Mouse (Mus musculus) embryonic facial prominence, embryonic 11.5 days (tissue): ENCODE measurements at regions not wholly inside any gene's neighbourhood (a gene's known extent, or its start where the extent isn't known, plus 50 kb on each side); places are given as distances from the start of the nearest gene placed in this dataset.
"Not testable (repeated sequence)": the region's sequence is repeated elsewhere in the genome, so short reads cannot be mapped to it uniquely, and the experiment has no call there.

Experiments
- ATAC-seq: fragments of 200-750 bp; cut with Nextera tagmentation; replicated peaks from 2 replicates; pipeline ENCODE4 v1.8.0; 2017; ENCODE audit warnings: low read depth; ENCODE audit not compliant: insufficient number of reproducible peaks, low FRiP score, low TSS enrichment
- DNase-seq: peaks from one replicate; pipeline ENCODE4 v3.0.0-alpha.2; 2015; ENCODE audit warnings: low spot score
- H3K27ac ChIP-seq: fragments of 300-500 bp; sonication (generic); replicated peaks from 2 replicates; pipeline ENCODE4 v1.5.1; 2014; ENCODE audit warnings: mild to moderate bottlenecking, low read depth, low read length, control low read depth
- H3K27me3 ChIP-seq: fragments of 300-500 bp; sonication (generic); 2 replicates; pipeline ENCODE4 v1.6.1; 2014; ENCODE audit warnings: mild to moderate bottlenecking, low read length, moderate library complexity, mixed read lengths; ENCODE audit not compliant: control insufficient read depth, insufficient read depth
- H3K36me3 ChIP-seq: fragments of 300-500 bp; sonication (generic); replicated peaks from 2 replicates; pipeline ENCODE4 v1.6.1; 2014; ENCODE audit warnings: low read depth, mild to moderate bottlenecking, low read length, moderate library complexity, mixed read lengths; ENCODE audit not compliant: control insufficient read depth, insufficient read depth
- H3K4me1 ChIP-seq: fragments of 300-500 bp; sonication (generic); 2 replicates; pipeline ENCODE4 v1.6.1; 2014; ENCODE audit warnings: low read length, mixed read lengths; ENCODE audit not compliant: control insufficient read depth, insufficient read depth
- H3K4me2 ChIP-seq: fragments of 300-500 bp; sonication (generic); 2 replicates; pipeline ENCODE4 v1.6.1; 2014; ENCODE audit warnings: low read depth, mild to moderate bottlenecking, control low read depth, low read length, moderate library complexity
- H3K4me3 ChIP-seq: fragments of 300-500 bp; sonication (generic); 2 replicates; pipeline ENCODE4 v1.5.1; 2014; ENCODE audit warnings: low read depth, low read length, control low read depth
- H3K9ac ChIP-seq: fragments of 300-500 bp; sonication (generic); replicated peaks from 2 replicates; pipeline ENCODE4 v1.6.1; 2014; ENCODE audit warnings: mild to moderate bottlenecking, control low read depth, low read length
- H3K9me3 ChIP-seq: fragments of 300-500 bp; sonication (generic); replicated peaks from 2 replicates; pipeline ENCODE4 v1.6.1; 2016; ENCODE audit warnings: mild to moderate bottlenecking, low read length, inconsistent platforms, mixed read lengths; ENCODE audit not compliant: control insufficient read depth
- WGBS: fragments of 180-500 bp; shearing (Covaris S2); extraction: QIAGEN DNeasy Blood & Tissue Kit; methylation state at CpG from one replicate; pipeline ENCODE4 v1.1.7; 2014; 5-methylcytosine and 5-hydroxymethylcytosine counted together

- WGBS, result 77% methylated on average over 4 of the region's 4 CpGs
- not testable (repeated sequence) for H3K4me3 ChIP-seq, H3K9ac ChIP-seq, H3K27ac ChIP-seq, H3K4me2 ChIP-seq, ATAC-seq, H3K4me1 ChIP-seq, DNase-seq, H3K27me3 ChIP-seq, H3K9me3 ChIP-seq, H3K36me3 ChIP-seq
Measured at GRCm38 (mm10) chr17:3053859-3054258, 60.9 kb upstream of the Scaf8 start.

GRCm38 (mm10) chr17:3054848-3055247, 59.9 kb upstream of the Scaf8 start:
- H3K9ac ChIP-seq, DNase-seq, ATAC-seq, H3K27me3 ChIP-seq, H3K27ac ChIP-seq, H3K4me2 ChIP-seq, H3K4me3 ChIP-seq, H3K36me3 ChIP-seq, H3K4me1 ChIP-seq, H3K9me3 ChIP-seq: not testable (repeated sequence)
- WGBS, result 39% methylated on average over 8 of the region's 8 CpGs

DNA sequence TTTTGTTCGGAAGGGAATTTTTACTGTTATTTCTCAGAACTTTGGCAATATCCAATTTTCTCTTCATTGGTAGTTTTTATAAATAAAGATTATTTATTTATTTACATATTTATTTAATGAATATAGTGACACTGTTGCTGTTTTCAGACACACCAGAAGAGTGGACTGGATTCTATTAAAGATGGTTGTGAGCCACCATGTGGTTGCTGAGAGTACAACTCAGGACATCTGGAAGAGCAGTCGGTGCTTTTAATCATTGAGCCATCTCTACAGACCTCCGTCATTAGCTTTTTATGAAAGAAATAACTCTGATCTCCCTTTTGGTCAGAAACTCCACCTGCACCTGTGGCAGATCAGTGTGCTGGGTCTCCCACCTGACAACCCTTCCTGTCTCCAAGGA, 59.4 kb upstream of the Scaf8 start:
- H3K4me1 ChIP-seq, H3K36me3 ChIP-seq, DNase-seq, H3K9ac ChIP-seq, H3K27me3 ChIP-seq, H3K4me3 ChIP-seq, ATAC-seq, H3K4me2 ChIP-seq, H3K9me3 ChIP-seq, H3K27ac ChIP-seq: not testable (repeated sequence)
- WGBS, result 86% methylated on average over 3 of the region's 3 CpGs

DNA sequence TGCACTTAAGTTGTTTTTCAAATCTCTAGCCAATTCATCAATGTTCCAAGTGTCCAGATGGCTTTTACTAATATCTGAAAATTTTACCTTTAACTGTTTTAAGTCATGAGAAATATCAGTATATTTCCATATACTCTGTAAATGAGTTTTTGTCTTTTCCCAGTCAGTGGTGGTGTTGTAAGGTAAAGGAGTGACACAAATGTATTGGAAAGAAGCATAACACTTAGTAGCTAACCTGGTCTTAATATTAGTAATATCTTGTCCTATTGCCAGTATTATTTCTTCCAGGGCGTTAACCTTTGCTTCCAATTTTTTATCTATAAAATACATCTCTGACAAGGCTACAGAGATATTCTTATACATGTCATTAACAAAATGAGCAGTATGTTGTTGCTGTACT, 51.4 kb upstream of the Scaf8 start:
- H3K9ac ChIP-seq, H3K27me3 ChIP-seq, H3K4me1 ChIP-seq, H3K9me3 ChIP-seq, ATAC-seq, H3K4me3 ChIP-seq, H3K27ac ChIP-seq, H3K36me3 ChIP-seq, H3K4me2 ChIP-seq, DNase-seq: not testable (repeated sequence)
- 86% methylated on average over 1 of the region's 1 CpGs for WGBS
